Mouse (Mus musculus) heart, adult 2 months (tissue): ENCODE measurements around the gene Ccn1.

ENCODE experiments used
- CTCF ChIP-seq: fragments of 200-600 bp; IDR thresholded peaks from 2 replicates; pipeline ENCODE4 v1.8.1; 2022; ENCODE audit warnings: antibody characterized with exemption, mild to moderate bottlenecking, moderate library complexity
- EP300 ChIP-seq: fragments of 200-500 bp; IDR thresholded peaks from 2 replicates; pipeline ENCODE4 v1.6.1; 2011; ENCODE audit warnings: low read depth, low read length, control low read depth; ENCODE audit not compliant: insufficient read depth

DNA sequence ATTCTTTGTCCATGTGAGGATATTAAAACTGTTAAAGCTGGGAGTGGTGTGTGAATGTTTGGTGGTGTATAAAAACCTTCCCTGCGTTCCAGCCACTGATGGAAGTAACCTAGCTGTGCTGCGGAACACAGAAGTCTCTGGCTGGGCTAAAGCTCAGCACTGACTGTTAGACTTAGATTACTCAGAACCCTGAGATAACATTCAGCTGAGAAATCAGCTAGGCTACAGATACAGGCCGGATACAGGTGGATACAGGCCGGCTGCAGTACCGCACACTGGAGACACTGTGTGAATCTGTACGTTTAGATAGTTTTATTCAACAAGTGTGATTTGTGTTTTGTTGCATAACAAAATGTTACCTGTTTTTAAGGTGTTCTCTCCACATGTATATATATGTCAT is 49.0 kb downstream of the Ccn1 start:
- TF ChIP-seq CTCF (no peak), EP300 (no peak)
